Mouse (Mus musculus) liver, adult 2 months (tissue): ENCODE measurements around the gene Spon1.

Experiments used
- CTCF ChIP-seq: fragments of 200-500 bp; IDR thresholded peaks from 2 replicates; pipeline ENCODE4 v1.5.1; 2011; ENCODE audit warnings: low read depth, low read length, control low read depth
- POLR2A ChIP-seq: fragments of 200-500 bp; IDR thresholded peaks from 2 replicates; pipeline ENCODE4 v1.6.1; 2011; ENCODE audit warnings: low read length, control low read depth; ENCODE audit not compliant: insufficient read depth; ENCODE audit errors: extremely low read depth

GRCm38 (mm10) chr7:114088918-114089317 lies 323.1 kb downstream of the Spon1 start:
- no peak for TF ChIP-seq CTCF
- no peak for TF ChIP-seq POLR2A
